Mouse (Mus musculus): Measurements from ENCODE around the gene Igdcc4.
"Not testable (repeated sequence)": the region's sequence is repeated elsewhere in the genome, so short reads cannot be mapped to it uniquely, and the experiment has no call there.

The Igdcc4 gene

GRCm38 (mm10) chr9:65100991-65101685 lies at the start of gene Igdcc4:
TSS of gene Igdcc4 (plus strand) at chr9:65101486.
- peak; percentile 34 to 40 for DNase-seq (ENCODE audit: low spot score in 2 of 2)

DNA sequence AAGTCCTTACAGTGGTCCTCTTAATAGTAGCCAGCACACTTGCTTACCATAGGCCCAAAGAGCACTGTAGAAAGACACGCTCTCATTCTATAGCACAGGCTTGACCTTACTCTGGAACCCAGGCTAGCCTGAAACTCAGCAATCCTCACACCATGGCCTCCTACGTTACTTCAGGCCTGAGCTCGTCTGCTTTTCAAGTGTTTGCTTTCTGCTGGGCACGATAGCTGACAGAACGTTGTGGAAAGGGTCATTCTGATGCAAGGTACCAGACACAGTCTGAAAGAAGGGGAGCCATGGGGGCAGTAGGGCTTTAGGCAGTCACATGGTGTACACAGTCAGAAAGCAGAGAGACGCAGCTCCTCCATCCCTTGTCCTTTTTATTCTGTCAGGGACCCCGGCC lies 37.0 kb upstream of the Igdcc4 start:
- DNase-seq (ENCODE audit: low spot score in 2 of 2): no peak

GRCm38 (mm10) chr9:65070587-65070986 lies 30.7 kb upstream of the Igdcc4 start:
- no peak for DNase-seq (ENCODE audit: low spot score in 2 of 2)

GRCm38 (mm10) chr9:65073555-65073954 lies 27.7 kb upstream of the Igdcc4 start:
- no peak for DNase-seq (ENCODE audit: low spot score in 2 of 2)

- no peak for DNase-seq (ENCODE audit: low spot score in 2 of 2)
Observed at GRCm38 (mm10) chr9:65074251-65074650, 27.0 kb upstream of the Igdcc4 start.

- DNase-seq (ENCODE audit: low spot score in 2 of 2): no peak
Observed at GRCm38 (mm10) chr9:65074855-65075493, 26.3 kb upstream of the Igdcc4 start.

DNA sequence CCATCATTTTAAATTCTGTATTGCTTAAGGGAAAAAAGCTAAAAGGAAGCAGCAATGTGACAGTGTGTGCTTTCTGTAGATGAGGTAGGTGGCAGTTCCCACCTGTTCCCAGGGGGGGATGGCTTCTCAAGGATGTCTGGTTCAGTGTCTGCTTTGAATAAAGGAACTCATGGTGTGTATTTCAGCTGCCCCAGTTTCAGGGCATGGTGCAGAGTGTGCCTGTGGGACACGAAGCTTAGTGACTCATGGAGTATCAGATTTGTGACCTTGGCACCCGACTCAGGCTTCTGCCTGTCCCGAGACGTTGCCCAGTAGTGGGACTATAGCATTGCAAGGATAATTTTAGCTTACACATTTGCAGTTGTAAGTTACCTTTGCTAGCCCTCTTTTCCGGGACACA lies 23.8 kb upstream of the Igdcc4 start:
- no peak for DNase-seq (ENCODE audit: low spot score in 2 of 2)

DNA sequence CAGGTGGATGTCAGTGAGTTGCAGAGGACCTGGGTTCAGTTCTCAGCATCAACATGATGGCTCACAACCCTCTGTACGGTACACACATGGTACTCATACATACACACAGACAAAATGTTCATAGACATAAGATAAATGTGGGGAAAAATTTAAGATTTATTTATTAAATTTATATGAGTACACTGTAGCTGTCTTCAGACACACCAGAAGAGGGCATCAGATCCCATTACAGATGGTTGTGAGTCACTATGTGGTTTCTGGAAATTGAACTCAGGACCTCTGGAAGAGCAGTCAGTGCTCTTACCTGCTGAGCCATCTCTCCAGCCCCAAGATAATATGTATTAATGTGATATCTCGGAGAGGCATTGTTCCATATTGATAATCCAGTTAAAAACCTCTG lies 21.1 kb upstream of the Igdcc4 start:
- not testable (repeated sequence) for DNase-seq (ENCODE audit: low spot score in 2 of 2)

- DNase-seq (ENCODE audit: low spot score in 2 of 2): peak in 1 of 2 experiments; percentile 10
Observed at GRCm38 (mm10) chr9:65083075-65083765, 18.1 kb upstream of the Igdcc4 start.

- DNase-seq (ENCODE audit: low spot score in 2 of 2): no peak
Observed at GRCm38 (mm10) chr9:65084198-65084807, 17.0 kb upstream of the Igdcc4 start.

GRCm38 (mm10) chr9:65085270-65085669 lies 16.0 kb upstream of the Igdcc4 start:
- no peak for DNase-seq (ENCODE audit: low spot score in 2 of 2)

- DNase-seq (ENCODE audit: low spot score in 2 of 2): no peak
Observed at GRCm38 (mm10) chr9:65086801-65087200, 14.5 kb upstream of the Igdcc4 start.

GRCm38 (mm10) chr9:65087490-65087889 lies 13.8 kb upstream of the Igdcc4 start:
- no peak for DNase-seq (ENCODE audit: low spot score in 2 of 2)

- DNase-seq (ENCODE audit: low spot score in 2 of 2): peak; percentile 35 to 49
Observed at GRCm38 (mm10) chr9:65094237-65094636, 7.0 kb upstream of the Igdcc4 start.

- DNase-seq (ENCODE audit: low spot score in 2 of 2): peak; percentile 30
Observed at GRCm38 (mm10) chr9:65101686-65102376, 545 bp downstream of the Igdcc4 start.

- no peak for DNase-seq (ENCODE audit: low spot score in 2 of 2)
Observed at GRCm38 (mm10) chr9:65102377-65103172, 1.3 kb downstream of the Igdcc4 start.

DNA sequence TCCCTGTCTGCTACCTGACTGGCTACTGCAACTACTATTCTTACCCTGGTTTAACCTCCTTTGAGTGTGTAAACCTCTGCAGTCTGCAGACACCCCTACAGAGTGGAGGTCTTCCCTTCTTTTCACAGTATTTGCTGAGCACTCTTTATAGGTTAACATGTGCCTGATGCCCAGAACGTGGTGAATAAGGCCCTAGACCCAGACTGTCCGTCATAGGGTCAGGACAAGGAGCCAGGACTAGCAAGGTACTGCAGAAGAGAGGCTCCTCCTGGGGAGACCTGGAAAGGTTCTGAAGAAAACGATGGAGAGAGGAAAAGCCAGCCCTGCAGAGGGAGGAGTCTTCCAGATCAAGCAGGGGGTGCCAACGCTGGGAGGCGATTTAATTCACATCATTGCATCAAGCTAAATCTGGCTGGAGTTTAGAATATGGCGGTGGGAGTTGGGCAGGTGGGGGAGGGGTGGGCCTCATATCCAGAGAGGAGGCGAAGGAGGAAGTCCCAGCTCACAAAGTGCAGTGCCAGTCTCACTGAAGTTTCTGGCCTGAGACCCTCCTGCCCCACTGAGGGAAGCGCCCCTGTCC lies 2.0 kb downstream of the Igdcc4 start:
- no peak for DNase-seq (ENCODE audit: low spot score in 2 of 2)

GRCm38 (mm10) chr9:65106821-65107220 lies 5.5 kb downstream of the Igdcc4 start:
- DNase-seq (ENCODE audit: low spot score in 2 of 2): no peak

DNA sequence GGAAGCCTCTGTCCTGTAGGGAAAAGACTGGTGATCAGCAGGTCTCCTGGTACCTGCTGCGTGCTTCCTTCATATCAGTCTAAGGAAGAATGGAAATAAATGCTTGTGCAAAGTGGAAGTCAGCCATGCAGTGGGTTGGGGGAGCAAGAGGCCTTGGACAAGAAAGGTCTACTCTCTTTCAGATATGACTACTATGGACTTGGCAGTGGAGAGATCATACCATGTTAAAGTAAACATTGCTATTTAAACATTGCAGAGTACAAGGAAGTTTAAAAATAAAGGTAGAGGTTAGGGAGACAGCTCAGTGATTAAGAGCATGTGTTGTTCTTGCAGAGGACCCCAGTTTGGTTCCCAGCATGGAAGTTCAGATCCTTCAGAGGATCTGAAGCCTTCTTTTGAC lies 6.6 kb downstream of the Igdcc4 start:
- DNase-seq (ENCODE audit: low spot score in 2 of 2): no peak

All from frontal cortex, postnatal 36 days (tissue).